Mouse (Mus musculus): Measurements from ENCODE around the gene Yeats2. TPM values are rescaled to one million over a fixed set of nuclear protein-coding genes. Genes with fewer than 3 reads are reported as not detected.
A peak's percentile ranks its signal among the peaks of the same experiment; 100 is the strongest.

The Yeats2 gene
- polyA plus RNA-seq, 1 experiment from 2014 or later, result 31.4 TPM

DNA sequence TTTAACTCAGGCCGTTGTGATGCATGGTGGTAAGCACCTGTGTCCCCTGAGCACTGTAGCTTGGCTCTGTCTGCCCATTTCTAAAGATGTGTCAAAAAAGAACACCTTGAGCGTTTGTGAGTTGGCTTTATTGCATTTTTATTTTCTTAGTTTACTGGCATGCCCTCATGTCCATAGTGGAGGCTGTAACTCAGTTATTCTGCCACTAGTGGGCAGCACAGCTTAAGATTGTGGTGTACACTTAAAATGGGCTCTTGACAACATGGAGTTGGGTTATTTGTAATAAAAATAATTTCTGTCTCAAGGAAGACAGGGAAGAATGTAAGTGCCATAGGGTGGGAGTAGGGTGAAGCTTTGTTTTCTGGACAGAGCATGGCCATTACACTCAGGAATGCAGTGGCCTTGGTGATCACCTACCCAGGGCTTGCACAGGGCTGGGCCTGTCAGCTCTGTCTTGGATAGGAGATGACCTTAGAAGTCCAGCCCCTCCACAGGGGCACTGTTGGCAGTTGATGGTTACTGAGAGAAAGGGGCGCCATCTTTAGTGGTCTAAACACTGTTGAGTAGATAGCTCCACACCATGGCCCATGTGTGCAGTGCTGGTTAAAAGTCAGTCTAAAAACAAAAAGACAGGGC, 72.8 kb downstream of the Yeats2 start:
- no peak overlapping the region for H3K4me3 ChIP-seq (ENCODE audit: low read depth, low read length)
- H3K9ac ChIP-seq (ENCODE audit: low read length), result no peak overlapping the region
- H3K9me3 ChIP-seq (ENCODE audit: control insufficient read depth, low read length), result no peaks in the 10 kb centered on the region
- no peak overlapping the region for H3K27ac ChIP-seq (ENCODE audit: low read depth, low read length)
- peaks cover 29% of the 10 kb centered on the region for H3K36me3 ChIP-seq (ENCODE audit: control insufficient read depth, insufficient read depth, low read length)
- H3K4me2 ChIP-seq, result no peak overlapping the region
- no peaks in the 10 kb centered on the region for H3K4me1 ChIP-seq (ENCODE audit: control insufficient read depth, insufficient read depth, low read length)
- no peak for DNase-seq (ENCODE audit: low spot score, missing footprints)
- WGBS, result 90% methylated on average over 3 of the region's 3 CpGs
- ATAC-seq (ENCODE audit: low FRiP score), result no peak; the same call in 1 of the 2 replicates
- H3K27me3 ChIP-seq (ENCODE audit: control insufficient read depth, insufficient read depth, low read length), result no peaks in the 10 kb centered on the region

DNA sequence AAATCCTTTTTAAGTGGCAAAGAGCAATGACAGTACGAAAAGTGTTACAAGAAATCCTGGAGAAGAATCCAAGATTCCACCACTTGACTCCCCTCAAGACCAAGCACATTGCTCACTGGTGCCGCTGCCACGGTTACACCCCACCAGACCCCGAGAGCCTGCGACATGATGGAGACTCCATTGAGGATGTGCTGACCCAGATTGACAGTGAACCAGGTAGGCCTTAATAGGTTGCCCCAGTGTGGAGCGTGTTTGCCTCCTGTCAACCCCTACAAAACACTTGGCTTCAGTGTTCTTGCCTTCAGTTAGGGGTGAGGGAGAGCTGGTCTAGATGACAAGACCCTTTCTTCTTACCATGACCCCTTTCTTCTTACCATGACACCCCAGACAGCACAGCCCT, 81.9 kb downstream of the Yeats2 start:
- H3K4me3 ChIP-seq (ENCODE audit: low read depth, low read length), result no peak overlapping the region
- DNase-seq (ENCODE audit: low spot score, missing footprints) (no peak), ATAC-seq (ENCODE audit: low FRiP score) (no peak)
- no peaks in the 10 kb centered on the region for H3K4me1 ChIP-seq (ENCODE audit: control insufficient read depth, insufficient read depth, low read length)
- no peak overlapping the region for H3K9ac ChIP-seq (ENCODE audit: low read length)
- H3K27me3 ChIP-seq (ENCODE audit: control insufficient read depth, insufficient read depth, low read length), result no peaks in the 10 kb centered on the region
- H3K4me2 ChIP-seq, result no peak overlapping the region
- no peak overlapping the region for H3K27ac ChIP-seq (ENCODE audit: low read depth, low read length)
- H3K9me3 ChIP-seq (ENCODE audit: control insufficient read depth, low read length), result no peaks in the 10 kb centered on the region
- peaks cover 34% of the 10 kb centered on the region for H3K36me3 ChIP-seq (ENCODE audit: control insufficient read depth, insufficient read depth, low read length)
- 98% methylated on average over 6 of the region's 6 CpGs for WGBS

GRCm38 (mm10) chr16:20226676-20227075, 85.8 kb downstream of the Yeats2 start:
- 96% methylated on average over 4 of the region's 4 CpGs for WGBS

DNA sequence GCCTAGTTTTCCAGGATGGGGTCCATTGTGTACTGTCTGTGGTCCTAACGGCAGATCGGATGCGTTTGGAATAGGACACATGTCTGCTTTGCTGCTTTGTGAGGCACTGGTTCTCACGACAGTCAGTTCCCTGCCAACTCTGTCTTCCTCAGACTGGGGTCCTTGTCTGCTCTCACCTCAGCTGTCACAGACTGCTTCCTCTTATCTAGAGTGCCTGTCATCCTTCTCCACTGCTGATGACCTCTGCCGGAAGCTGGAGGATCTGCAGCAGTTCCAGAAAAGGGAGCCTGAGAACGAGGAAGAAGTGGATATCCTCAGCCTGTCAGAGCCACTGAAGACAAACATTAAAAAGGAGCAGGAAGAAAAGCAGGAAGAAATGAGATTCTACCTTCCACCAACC, 86.6 kb downstream of the Yeats2 start:
- H3K4me3 ChIP-seq (ENCODE audit: low read depth, low read length), result no peak overlapping the region
- no peak for DNase-seq (ENCODE audit: low spot score, missing footprints)
- no peak for ATAC-seq (ENCODE audit: low FRiP score)
- H3K27ac ChIP-seq (ENCODE audit: low read depth, low read length), result no peak overlapping the region
- no peak overlapping the region for H3K4me2 ChIP-seq
- H3K9ac ChIP-seq (ENCODE audit: low read length), result no peak overlapping the region
- peaks cover 38% of the 10 kb centered on the region for H3K36me3 ChIP-seq (ENCODE audit: control insufficient read depth, insufficient read depth, low read length)
- 90% methylated on average over 6 of the region's 6 CpGs for WGBS
- no peaks in the 10 kb centered on the region for H3K27me3 ChIP-seq (ENCODE audit: control insufficient read depth, insufficient read depth, low read length)
- H3K4me1 ChIP-seq (ENCODE audit: control insufficient read depth, insufficient read depth, low read length), result no peaks in the 10 kb centered on the region
- H3K9me3 ChIP-seq (ENCODE audit: control insufficient read depth, low read length), result no peaks in the 10 kb centered on the region

More at GRCm38 (mm10) chr16:20226676-20227075, 85.8 kb downstream of the Yeats2 start:
- ATAC-seq (ENCODE audit: low FRiP score) (no peak), DNase-seq (ENCODE audit: low spot score, missing footprints) (no peak)
- Histone ChIP-seq H3K4me1 (ENCODE audit: control insufficient read depth, insufficient read depth, low read length) (no peaks in the 10 kb centered on the region), H3K27me3 (ENCODE audit: control insufficient read depth, insufficient read depth, low read length) (no peaks in the 10 kb centered on the region), H3K4me2 (no peak overlapping the region), H3K4me3 (ENCODE audit: low read depth, low read length) (no peak overlapping the region), H3K27ac (ENCODE audit: low read depth, low read length) (no peak overlapping the region), H3K9ac (ENCODE audit: low read length) (no peak overlapping the region), H3K36me3 (ENCODE audit: control insufficient read depth, insufficient read depth, low read length) (peaks cover 44% of the 10 kb centered on the region), H3K9me3 (ENCODE audit: control insufficient read depth, low read length) (no peaks in the 10 kb centered on the region)

DNA sequence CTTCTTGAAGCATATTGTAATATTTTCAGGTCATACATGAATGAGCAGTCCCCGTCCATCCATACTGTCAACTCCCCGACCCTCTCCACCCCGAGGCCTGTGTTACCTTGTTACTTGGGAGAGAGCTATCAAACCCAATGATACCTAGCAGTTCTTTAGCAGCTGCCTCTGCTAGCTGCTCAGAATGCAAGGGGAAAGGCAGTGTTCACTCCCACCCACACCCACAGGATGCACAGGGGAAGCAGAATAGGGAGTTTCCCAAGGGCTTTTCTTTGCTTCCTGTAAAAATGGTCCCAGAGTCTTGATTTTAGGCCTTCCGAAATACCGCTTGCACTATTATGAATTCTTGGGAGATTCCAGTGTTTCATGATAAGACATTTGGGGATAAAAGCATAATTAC, 87.3 kb downstream of the Yeats2 start:
- Histone ChIP-seq H3K4me3 (ENCODE audit: low read depth, low read length) (no peak overlapping the region), H3K36me3 (ENCODE audit: control insufficient read depth, insufficient read depth, low read length) (peaks cover 31% of the 10 kb centered on the region)
- WGBS, result 89% methylated on average over 5 of the region's 5 CpGs

DNA sequence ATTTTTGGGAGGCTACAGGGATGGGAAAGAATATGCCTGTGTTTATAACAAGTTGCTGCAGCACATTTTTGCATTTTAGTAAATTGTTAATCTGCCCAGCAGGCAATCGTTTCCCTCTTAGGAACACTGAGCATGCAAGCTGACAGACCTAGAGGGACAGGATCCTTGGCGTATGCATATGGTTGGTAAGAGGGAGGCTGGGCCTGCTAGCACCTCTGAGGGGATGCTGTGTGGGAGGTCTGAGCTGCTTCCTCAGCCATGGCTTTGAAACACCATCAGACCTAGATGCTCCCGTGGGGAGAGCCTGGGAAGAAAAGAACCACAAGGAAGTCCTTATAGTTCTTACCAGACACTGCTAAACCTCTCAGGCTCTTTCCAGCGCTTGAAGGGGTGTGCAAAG, 93.5 kb downstream of the Yeats2 start:
- no peak for ATAC-seq (ENCODE audit: low FRiP score)
- Histone ChIP-seq H3K4me3 (ENCODE audit: low read depth, low read length) (no peak overlapping the region), H3K27me3 (ENCODE audit: control insufficient read depth, insufficient read depth, low read length) (no peaks in the 10 kb centered on the region), H3K9me3 (ENCODE audit: control insufficient read depth, low read length) (no peaks in the 10 kb centered on the region), H3K27ac (ENCODE audit: low read depth, low read length) (no peak overlapping the region), H3K9ac (ENCODE audit: low read length) (no peak overlapping the region), H3K36me3 (ENCODE audit: control insufficient read depth, insufficient read depth, low read length) (peaks cover 16% of the 10 kb centered on the region; the same call in 1 of the 2 replicates), H3K4me2 (no peak overlapping the region), H3K4me1 (ENCODE audit: control insufficient read depth, insufficient read depth, low read length) (peaks cover 8% of the 10 kb centered on the region)
- WGBS, result 75% methylated on average over 4 of the region's 4 CpGs
- DNase-seq (ENCODE audit: low spot score, missing footprints), result no peak

More for the DNA sequence above, 87.3 kb downstream of the Yeats2 start:
- no peaks in the 10 kb centered on the region for H3K4me1 ChIP-seq (ENCODE audit: control insufficient read depth, insufficient read depth, low read length)
- H3K27me3 ChIP-seq (ENCODE audit: control insufficient read depth, insufficient read depth, low read length), result no peaks in the 10 kb centered on the region
- ATAC-seq (ENCODE audit: low FRiP score), result no peak
- no peak overlapping the region for H3K9ac ChIP-seq (ENCODE audit: low read length)
- H3K27ac ChIP-seq (ENCODE audit: low read depth, low read length), result no peak overlapping the region
- no peaks in the 10 kb centered on the region for H3K9me3 ChIP-seq (ENCODE audit: control insufficient read depth, low read length)
- H3K4me2 ChIP-seq, result no peak overlapping the region
- DNase-seq (ENCODE audit: low spot score, missing footprints), result no peak

- Histone ChIP-seq H3K4me2 (no peak overlapping the region), H3K9me3 (ENCODE audit: control insufficient read depth, low read length) (no peaks in the 10 kb centered on the region), H3K27ac (ENCODE audit: low read depth, low read length) (peak overlapping the region; percentile 17; the same call in 1 of the 2 replicates), H3K4me1 (ENCODE audit: control insufficient read depth, insufficient read depth, low read length) (peaks cover 10% of the 10 kb centered on the region), H3K36me3 (ENCODE audit: control insufficient read depth, insufficient read depth, low read length) (peaks cover 3% of the 10 kb centered on the region; the same call in 1 of the 2 replicates), H3K27me3 (ENCODE audit: control insufficient read depth, insufficient read depth, low read length) (no peaks in the 10 kb centered on the region), H3K4me3 (ENCODE audit: low read depth, low read length) (no peak overlapping the region), H3K9ac (ENCODE audit: low read length) (no peak overlapping the region)
- WGBS, result 42% methylated on average over 4 of the region's 4 CpGs
- ATAC-seq (ENCODE audit: low FRiP score) (peak; percentile 43), DNase-seq (ENCODE audit: low spot score, missing footprints) (peak; percentile 90)
Measured at GRCm38 (mm10) chr16:20237426-20237825, 96.6 kb downstream of the Yeats2 start.

DNA sequence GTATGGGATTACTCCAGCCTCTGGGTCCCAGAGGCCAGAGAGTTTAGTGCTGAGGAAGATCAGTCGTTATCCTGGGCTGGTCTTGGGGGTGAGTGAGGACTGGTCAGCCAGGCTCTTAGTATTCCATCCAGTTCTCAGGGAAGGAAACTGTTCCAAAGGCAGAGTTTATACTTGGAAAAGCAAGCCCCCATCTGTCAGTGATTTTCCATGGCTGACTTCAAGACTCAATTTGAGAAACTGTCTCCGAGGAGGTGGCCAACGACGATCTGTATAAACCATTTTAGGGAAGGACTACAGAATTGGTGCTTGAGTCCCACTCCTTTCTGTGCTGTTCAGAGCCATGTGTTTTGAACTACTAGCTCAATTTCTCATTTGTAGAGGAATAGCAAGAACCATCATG, 97.8 kb downstream of the Yeats2 start:
- Histone ChIP-seq H3K27me3 (ENCODE audit: control insufficient read depth, insufficient read depth, low read length) (no peaks in the 10 kb centered on the region), H3K9ac (ENCODE audit: low read length) (no peak overlapping the region), H3K27ac (ENCODE audit: low read depth, low read length) (no peak overlapping the region), H3K36me3 (ENCODE audit: control insufficient read depth, insufficient read depth, low read length) (peaks cover 3% of the 10 kb centered on the region; the same call in 1 of the 2 replicates), H3K4me2 (no peak overlapping the region), H3K9me3 (ENCODE audit: control insufficient read depth, low read length) (no peaks in the 10 kb centered on the region), H3K4me3 (ENCODE audit: low read depth, low read length) (no peak overlapping the region), H3K4me1 (ENCODE audit: control insufficient read depth, insufficient read depth, low read length) (peaks cover 10% of the 10 kb centered on the region)
- ATAC-seq (ENCODE audit: low FRiP score), result no peak
- DNase-seq (ENCODE audit: low spot score, missing footprints), result no peak
- 90% methylated on average over 4 of the region's 4 CpGs for WGBS

- Histone ChIP-seq H3K4me2 (peak within 1 kb of the TSS; percentile 86), H3K27me3 (ENCODE audit: control insufficient read depth, insufficient read depth, low read length) (no peaks in the 10 kb centered on the region), H3K4me3 (ENCODE audit: low read depth, low read length) (peak within 1 kb of the TSS; percentile 70), H3K9ac (ENCODE audit: low read length) (peak within 1 kb of the TSS; percentile 80), H3K36me3 (ENCODE audit: control insufficient read depth, insufficient read depth, low read length) (no peaks in the 10 kb centered on the region), H3K27ac (ENCODE audit: low read depth, low read length) (peak within 1 kb of the TSS; percentile 20; the same call in 1 of the 2 replicates), H3K4me1 (ENCODE audit: control insufficient read depth, insufficient read depth, low read length) (peaks cover 10% of the 10 kb centered on the region), H3K9me3 (ENCODE audit: control insufficient read depth, low read length) (no peaks in the 10 kb centered on the region)
- ATAC-seq (ENCODE audit: low FRiP score) (peak; percentile 87), DNase-seq (ENCODE audit: low spot score, missing footprints) (peak; percentile 98)
- WGBS, result under 1% methylated on average over 90 of the region's 90 CpGs
Measured at GRCm38 (mm10) chr16:20240468-20241414, 99.9 kb downstream of the Yeats2 start, which contains the start of gene Map6d1. Map6d1 (minus strand) TSS chr16:20241358.

All from midbrain, embryonic 11.5 days (tissue).